Mouse (Mus musculus): ENCODE data around the gene Cnppd1.

The Cnppd1 gene

GRCm38 (mm10) chr1:75142301-75143261 is at the start of gene Cnppd1, which contains the start of gene Retreg2:
Gene Cnppd1, minus strand, starts transcription at chr1:75142711.
Gene Retreg2, plus strand, starts transcription at chr1:75142778.
- DNase-seq (ENCODE audit: low spot score) = peak; percentile 95

GRCm38 (mm10) chr1:75191622-75192402 is 49.3 kb upstream of the Cnppd1 start, which contains the start of the genes Ankzf1 and Atg9a:
Gene Ankzf1, plus strand, starts transcription at chr1:75192151.
Gene Atg9a, minus strand, starts transcription at chr1:75192196.
- DNase-seq (ENCODE audit: low spot score) = peak; percentile 96

- no peak for DNase-seq (ENCODE audit: low spot score)
These were observed 48.7 kb upstream of the Cnppd1 start for GRCm38 (mm10) chr1:75191258-75191621.

GRCm38 (mm10) chr1:75190577-75190976 is 48.1 kb upstream of the Cnppd1 start:
- DNase-seq (ENCODE audit: low spot score) = no peak

- DNase-seq (ENCODE audit: low spot score) = no peak
These were observed 45.5 kb upstream of the Cnppd1 start for GRCm38 (mm10) chr1:75187914-75188483.

GRCm38 (mm10) chr1:75187126-75187525 is 44.6 kb upstream of the Cnppd1 start:
- DNase-seq (ENCODE audit: low spot score) = no peak

- no peak for DNase-seq (ENCODE audit: low spot score)
These were observed 43.0 kb upstream of the Cnppd1 start for GRCm38 (mm10) chr1:75185495-75185894.

- DNase-seq (ENCODE audit: low spot score) = no peak
These were observed 39.6 kb upstream of the Cnppd1 start for GRCm38 (mm10) chr1:75182160-75182559.

GRCm38 (mm10) chr1:75181377-75181870 is 38.9 kb upstream of the Cnppd1 start:
- no peak for DNase-seq (ENCODE audit: low spot score)

- DNase-seq (ENCODE audit: low spot score) = no peak
These were observed 38.2 kb upstream of the Cnppd1 start for GRCm38 (mm10) chr1:75180741-75181140.

- DNase-seq (ENCODE audit: low spot score) = peak; percentile 88
These were observed 37.6 kb upstream of the Cnppd1 start, which contains the start of gene Abcb6 for GRCm38 (mm10) chr1:75180105-75180590. Gene Abcb6, minus strand, starts transcription at chr1:75180392.

GRCm38 (mm10) chr1:75179334-75180104 is 37.0 kb upstream of the Cnppd1 start:
- DNase-seq (ENCODE audit: low spot score) = no peak

- DNase-seq (ENCODE audit: low spot score) = peak; percentile 94
These were observed 26.3 kb upstream of the Cnppd1 start, which contains the start of gene Zfand2b for GRCm38 (mm10) chr1:75168472-75169464. Gene Zfand2b, plus strand, starts transcription at chr1:75168646.

GRCm38 (mm10) chr1:75168093-75168471 is 25.6 kb upstream of the Cnppd1 start:
- no peak for DNase-seq (ENCODE audit: low spot score)

GRCm38 (mm10) chr1:75160256-75160617 is 17.7 kb upstream of the Cnppd1 start:
- DNase-seq (ENCODE audit: low spot score) = no peak

GRCm38 (mm10) chr1:75159540-75160255 is 17.2 kb upstream of the Cnppd1 start:
- DNase-seq (ENCODE audit: low spot score) = no peak

- DNase-seq (ENCODE audit: low spot score) = no peak
These were observed 16.5 kb upstream of the Cnppd1 start for GRCm38 (mm10) chr1:75158990-75159389.

- no peak for DNase-seq (ENCODE audit: low spot score)
These were observed 13.3 kb upstream of the Cnppd1 start for GRCm38 (mm10) chr1:75155837-75156236.

GRCm38 (mm10) chr1:75148727-75149126 is 6.2 kb upstream of the Cnppd1 start:
- DNase-seq (ENCODE audit: low spot score) = no peak

Data from testis, postnatal 14 days (tissue).